Mouse (Mus musculus) splenic B cell, adult 2 months (primary cell): ENCODE data around the gene Smoc1.

Experiments
- DNase-seq: peaks from one replicate; pipeline ENCODE4 v3.0.0-alpha.2; 2011; ENCODE audit warnings: low read depth, low spot score
- H3K27me3 ChIP-seq: 2 replicates; pipeline ENCODE4 v1.6.1; 2012; ENCODE audit warnings: mild to moderate bottlenecking, low read length, moderate library complexity, mixed read lengths; ENCODE audit not compliant: control insufficient read depth, poor library complexity, insufficient read depth, severe bottlenecking
- H3K36me3 ChIP-seq: 2 replicates; pipeline ENCODE4 v1.6.1; 2012; ENCODE audit warnings: mild to moderate bottlenecking, low read length, moderate library complexity, mixed read lengths; ENCODE audit not compliant: control insufficient read depth, poor library complexity, insufficient read depth, severe bottlenecking

The Smoc1 gene

DNA sequence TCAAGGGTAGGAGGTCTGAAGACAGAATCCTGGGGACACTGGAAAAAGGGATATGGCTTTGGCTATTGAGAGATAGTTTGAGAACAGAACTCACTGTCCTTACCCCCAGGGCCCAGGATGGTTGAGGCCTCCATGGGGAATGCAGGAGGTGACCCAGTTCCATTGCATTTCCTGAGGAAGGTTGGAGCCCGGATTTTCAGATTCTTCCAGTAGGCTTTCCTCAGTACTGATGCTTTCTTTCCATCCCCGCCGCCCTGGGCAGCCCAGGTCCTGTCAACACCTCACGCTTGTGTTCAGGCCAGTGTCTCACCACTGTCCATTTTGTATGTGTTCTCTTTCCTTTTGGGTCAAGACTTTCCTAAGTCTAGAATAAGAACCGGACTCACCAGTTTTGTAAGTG, 56.5 kb downstream of the Smoc1 start:
- no peak for DNase-seq
- Histone ChIP-seq H3K36me3 (no peaks in the 10 kb centered on the region), H3K27me3 (no peaks in the 10 kb centered on the region)

GRCm38 (mm10) chr12:81085244-81085643, 58.6 kb downstream of the Smoc1 start:
- Histone ChIP-seq H3K36me3 (no peaks in the 10 kb centered on the region), H3K27me3 (no peaks in the 10 kb centered on the region)
- no peak for DNase-seq

GRCm38 (mm10) chr12:81088131-81088530, 61.5 kb downstream of the Smoc1 start:
- Histone ChIP-seq H3K27me3 (no peaks in the 10 kb centered on the region), H3K36me3 (no peaks in the 10 kb centered on the region)
- DNase-seq, result no peak

DNA sequence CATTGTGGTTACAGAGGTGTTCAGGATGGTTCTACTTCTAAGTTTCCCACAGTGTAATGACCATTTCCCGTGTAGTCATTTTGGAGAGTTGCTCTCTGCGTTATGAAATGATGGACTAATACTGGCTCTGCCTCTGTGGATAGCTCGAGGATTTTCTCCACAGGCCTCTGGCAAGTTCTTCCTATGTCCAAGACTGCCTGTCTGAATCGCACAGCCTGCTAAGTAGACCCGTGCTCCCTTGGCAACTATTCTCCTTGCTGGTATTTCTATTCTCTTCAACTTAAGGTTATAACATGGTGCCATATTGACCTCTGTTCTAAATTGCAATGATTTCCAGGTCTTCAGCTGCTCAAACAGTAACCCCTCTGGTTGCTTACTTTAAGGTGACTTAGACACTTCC, 65.0 kb downstream of the Smoc1 start:
- DNase-seq, result no peak
- Histone ChIP-seq H3K36me3 (no peaks in the 10 kb centered on the region), H3K27me3 (no peaks in the 10 kb centered on the region)

DNA sequence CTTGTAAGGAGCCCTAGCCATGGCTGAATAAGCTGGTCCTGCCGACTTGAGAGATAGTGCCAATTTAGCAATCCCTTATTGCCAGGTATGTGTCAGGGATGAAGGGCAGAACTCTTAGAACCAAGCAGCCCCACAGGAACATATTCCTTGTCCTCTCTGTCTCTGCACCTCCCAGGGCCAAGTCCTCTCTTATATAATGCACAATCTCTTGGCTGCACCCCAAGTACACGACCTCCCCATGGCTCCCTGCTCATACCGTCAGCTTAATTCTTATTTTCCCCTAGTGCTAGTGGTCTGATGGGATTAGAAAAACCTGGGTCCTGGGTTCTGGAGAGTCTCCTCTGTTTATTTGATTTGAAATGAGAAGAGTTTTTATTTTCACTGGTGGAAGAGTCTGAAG, 66.0 kb downstream of the Smoc1 start:
- H3K27me3 ChIP-seq, result no peaks in the 10 kb centered on the region
- no peak for DNase-seq
- H3K36me3 ChIP-seq, result no peaks in the 10 kb centered on the region

GRCm38 (mm10) chr12:81093211-81093610, 66.6 kb downstream of the Smoc1 start:
- Histone ChIP-seq H3K27me3 (no peaks in the 10 kb centered on the region), H3K36me3 (no peaks in the 10 kb centered on the region)
- DNase-seq, result no peak

GRCm38 (mm10) chr12:81094766-81095405, 68.3 kb downstream of the Smoc1 start:
- no peaks in the 10 kb centered on the region for H3K27me3 ChIP-seq
- DNase-seq, result no peak
- no peaks in the 10 kb centered on the region for H3K36me3 ChIP-seq

- no peaks in the 10 kb centered on the region for H3K36me3 ChIP-seq
- H3K27me3 ChIP-seq, result no peaks in the 10 kb centered on the region
- DNase-seq, result no peak
Observed at GRCm38 (mm10) chr12:81097267-81097666, 70.7 kb downstream of the Smoc1 start.

DNA sequence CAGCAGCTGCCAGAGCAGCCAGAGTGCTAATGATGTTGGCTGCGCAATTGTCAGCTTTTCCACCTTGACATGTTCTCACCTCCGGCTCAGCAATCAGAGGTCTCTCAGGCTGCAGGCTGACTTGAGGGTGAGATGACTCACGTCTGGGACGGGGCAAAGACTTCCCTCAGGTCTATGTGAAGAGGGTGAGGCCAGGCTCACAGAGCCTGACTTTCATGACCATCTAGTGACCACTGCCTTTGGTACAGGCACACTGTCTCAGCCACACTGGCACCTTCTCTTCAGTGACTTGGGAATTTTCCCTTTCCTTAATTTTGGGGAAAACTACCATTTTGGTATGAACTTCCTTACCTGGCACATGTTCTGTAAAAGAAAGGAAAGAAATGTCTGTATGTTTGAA, 71.1 kb downstream of the Smoc1 start:
- Histone ChIP-seq H3K36me3 (no peaks in the 10 kb centered on the region), H3K27me3 (no peaks in the 10 kb centered on the region)
- DNase-seq, result no peak

DNA sequence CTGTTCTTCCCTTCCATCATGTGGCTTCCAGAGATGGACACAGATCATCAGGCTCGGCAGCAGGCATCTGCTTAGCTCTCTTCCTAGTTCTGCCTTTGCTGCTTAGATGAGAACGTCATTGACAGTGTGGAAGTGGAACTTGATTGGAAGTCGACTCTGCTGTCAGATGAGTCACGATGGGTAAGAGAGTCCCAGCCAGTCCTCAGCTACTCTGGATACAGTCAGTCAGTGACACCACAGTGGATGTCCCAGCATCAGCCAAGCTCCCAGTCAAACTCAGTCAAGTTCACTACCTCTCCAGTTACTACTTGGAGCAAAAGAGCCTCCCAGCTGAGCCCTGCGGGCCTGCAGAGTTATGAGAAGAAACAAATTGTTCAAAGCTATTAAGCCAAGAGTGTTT, 72.6 kb downstream of the Smoc1 start:
- H3K27me3 ChIP-seq, result no peaks in the 10 kb centered on the region
- no peak for DNase-seq

GRCm38 (mm10) chr12:81101691-81102090, 75.1 kb downstream of the Smoc1 start:
- DNase-seq, result no peak
- no peaks in the 10 kb centered on the region for H3K27me3 ChIP-seq
- no peaks in the 10 kb centered on the region for H3K36me3 ChIP-seq

More for the DNA sequence above, 72.6 kb downstream of the Smoc1 start:
- H3K36me3 ChIP-seq, result no peaks in the 10 kb centered on the region

DNA sequence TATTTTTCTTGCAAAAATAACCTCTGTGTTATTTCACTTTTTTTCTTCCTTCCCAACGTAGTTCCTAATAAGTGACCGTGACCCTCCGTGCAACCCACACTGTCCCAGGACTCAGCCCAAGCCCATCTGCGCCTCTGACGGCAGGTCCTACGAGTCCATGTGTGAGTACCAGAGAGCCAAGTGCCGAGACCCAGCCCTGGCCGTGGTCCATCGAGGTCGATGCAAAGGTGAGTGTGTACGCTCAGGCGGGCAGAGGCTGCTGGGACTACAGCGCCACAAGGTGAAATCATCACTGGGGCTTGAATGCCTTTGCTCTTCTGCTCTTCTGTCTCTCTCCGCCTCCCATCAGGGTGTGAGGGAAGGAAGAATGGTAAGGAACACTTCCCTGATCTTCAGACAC, 77.9 kb downstream of the Smoc1 start:
- Histone ChIP-seq H3K36me3 (no peaks in the 10 kb centered on the region), H3K27me3 (no peaks in the 10 kb centered on the region)
- no peak for DNase-seq

- no peak for DNase-seq
- no peaks in the 10 kb centered on the region for H3K36me3 ChIP-seq
Observed at GRCm38 (mm10) chr12:81105721-81106633, 79.4 kb downstream of the Smoc1 start.

DNA sequence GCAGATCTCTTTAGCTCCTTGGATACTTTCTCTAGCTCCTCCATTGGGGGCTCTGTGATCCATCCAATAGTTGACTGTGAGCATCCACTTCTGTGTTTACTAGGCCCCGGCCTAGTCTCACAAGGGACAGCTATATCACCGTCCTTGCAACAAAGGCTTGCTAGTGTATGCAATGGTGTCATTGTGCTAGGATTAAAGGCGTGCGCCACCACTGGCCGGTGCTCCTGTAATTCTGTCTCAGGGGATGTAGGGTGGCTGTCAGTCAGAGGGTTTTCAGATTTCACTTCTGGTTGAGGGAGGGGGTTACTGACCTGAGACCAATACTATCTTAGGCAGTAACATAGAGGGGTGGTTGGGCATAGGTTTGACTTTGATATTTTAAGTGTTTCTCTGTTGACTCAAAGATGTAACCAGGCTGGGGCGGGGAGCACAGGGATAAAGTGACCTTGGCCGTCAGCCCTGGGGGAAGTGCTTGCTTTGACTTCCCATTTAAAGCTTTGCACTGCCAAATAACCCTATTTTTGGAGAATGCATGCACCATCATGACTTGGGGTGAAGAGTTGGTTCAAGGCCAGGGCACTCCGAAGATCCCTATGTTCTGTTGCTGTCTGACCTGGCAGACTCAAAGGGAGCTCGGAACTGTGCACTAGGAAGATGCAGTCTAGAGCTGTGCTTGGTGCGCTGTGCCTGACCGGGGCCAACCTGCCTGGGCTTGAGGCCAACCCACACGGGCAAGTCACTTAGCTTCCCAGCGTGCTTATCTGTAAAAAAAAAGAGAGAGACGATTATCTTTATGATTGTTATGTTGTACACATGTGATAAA, 80.9 kb downstream of the Smoc1 start:
- Histone ChIP-seq H3K36me3 (no peaks in the 10 kb centered on the region), H3K27me3 (no peaks in the 10 kb centered on the region)
- no peak for DNase-seq

More at GRCm38 (mm10) chr12:81105721-81106633, 79.4 kb downstream of the Smoc1 start:
- no peaks in the 10 kb centered on the region for H3K27me3 ChIP-seq

- H3K36me3 ChIP-seq, result no peaks in the 10 kb centered on the region
- no peaks in the 10 kb centered on the region for H3K27me3 ChIP-seq
- no peak for DNase-seq
Observed at GRCm38 (mm10) chr12:81108600-81109011, 82.0 kb downstream of the Smoc1 start.
